Comparison of ENCODE assay signal across 17 mouse cellular contexts in genomic region chr5:63925035-63925628, GRCm38 (mm10).
"Had no signal": no experiment of that assay in that cellular context is flagged by ENCODE, and none has a peak within 500 bp of the region (broad histone marks: within the 10 kb centered on the region; RNA-seq: fewer than 3 reads in every experiment).

No protein-coding gene starts in this region.

- H3K4me1 ChIP-seq: kidney, embryonic 15.5 days; liver, embryonic 13.5 days; stomach, embryonic 15.5 days had no signal

- H3K4me2 ChIP-seq: kidney, embryonic 15.5 days; liver, embryonic 13.5 days; midbrain, embryonic 11.5 days; stomach, embryonic 15.5 days had no signal

- H3K9ac ChIP-seq: kidney, embryonic 15.5 days; liver, embryonic 13.5 days; stomach, embryonic 15.5 days had no signal

- H3K27ac ChIP-seq: kidney, embryonic 15.5 days; left cerebral cortex, adult 2 months; liver, embryonic 13.5 days; stomach, embryonic 15.5 days had no signal

- H3K4me3 ChIP-seq: kidney, embryonic 15.5 days; left cerebral cortex, adult 2 months; liver, embryonic 13.5 days; stomach, embryonic 15.5 days had no signal

- DNase-seq: kidney, adult 2 months; kidney, postnatal 10 days; kidney, postnatal 36 days; layer of hippocampus, postnatal 36 days; liver, embryonic 13.5 days; lung, adult 2 months; lung, postnatal 14 days; lung, postnatal 4 days; midbrain, embryonic 14.5 days; right cerebral cortex, adult 18-20 months; right cerebral cortex, postnatal 25 days; spleen, adult 18-20 months; thymus, postnatal 25 days had no signal

- H3K27me3 ChIP-seq: kidney, embryonic 15.5 days; liver, embryonic 13.5 days; stomach, embryonic 15.5 days had no signal

- H3K9me3 ChIP-seq: kidney, embryonic 15.5 days; liver, embryonic 13.5 days; stomach, embryonic 15.5 days had no signal
